Comparison of ENCODE assay signal across 25 mouse cellular contexts in genomic region chr2:8802061-8802460, GRCm38 (mm10).
DNase-seq lines count a peak whose midpoint lies in the region; ATAC-seq and TF ChIP-seq lines count a peak whose summit lies in the region.
"Had no signal": no experiment of that assay in that cellular context is flagged by ENCODE, and none has a peak within 500 bp of the region (broad histone marks: within the 10 kb centered on the region; RNA-seq: fewer than 3 reads in every experiment).

No protein-coding gene starts in this region.

- WGBS in embryonic facial prominence, embryonic 11.5 days = 25% methylated on average over 3 of the region's 3 CpGs
- 35% methylated on average over 3 of the region's 3 CpGs for WGBS in embryonic facial prominence, embryonic 10.5 days
- 17% methylated on average over 3 of the region's 3 CpGs for WGBS in embryonic facial prominence, embryonic 14.5 days

- no peak for ATAC-seq in embryonic facial prominence, embryonic 11.5 days (replicated peaks; ENCODE audit: insufficient number of reproducible peaks, low FRiP score, low TSS enrichment, low read depth)
- ATAC-seq in embryonic facial prominence, embryonic 14.5 days (ENCODE audit: low read depth) = no peak
- ATAC-seq: forebrain, embryonic 15.5 days; intestine, postnatal 0 days had no signal

- TF ChIP-seq CTCF in layer of hippocampus, adult 2 months (conservative IDR thresholded peaks at IDR 0.05) = no peak

- no peaks in the 10 kb centered on the region for H3K9me3 ChIP-seq in embryonic facial prominence, embryonic 11.5 days (replicated peaks; ENCODE audit: control insufficient read depth, low read length)
- no peaks in the 10 kb centered on the region for H3K9me3 ChIP-seq in embryonic facial prominence, embryonic 10.5 days
- no peaks in the 10 kb centered on the region for H3K9me3 ChIP-seq in embryonic facial prominence, embryonic 14.5 days (ENCODE audit: control insufficient read depth, low read length)
- H3K9me3 ChIP-seq: forebrain, embryonic 12.5 days; forebrain, embryonic 15.5 days; heart, embryonic 12.5 days; heart, embryonic 15.5 days had no signal

- no peaks in the 10 kb centered on the region for H3K4me1 ChIP-seq in embryonic facial prominence, embryonic 11.5 days (ENCODE audit: control insufficient read depth, insufficient read depth, low read length)
- H3K4me1 ChIP-seq in embryonic facial prominence, embryonic 10.5 days = peaks cover 3% of the 10 kb centered on the region; the same call in 1 of the 2 replicates
- H3K4me1 ChIP-seq in embryonic facial prominence, embryonic 14.5 days (ENCODE audit: control insufficient read depth, insufficient read depth, low read length) = peaks cover 7% of the 10 kb centered on the region; the same call in 1 of the 2 replicates
- H3K4me1 ChIP-seq: forebrain, embryonic 12.5 days; forebrain, embryonic 15.5 days; heart, embryonic 15.5 days had no signal

- H3K27me3 ChIP-seq in embryonic facial prominence, embryonic 11.5 days (ENCODE audit: control insufficient read depth, insufficient read depth, low read length) = no peaks in the 10 kb centered on the region
- H3K27me3 ChIP-seq in embryonic facial prominence, embryonic 10.5 days (replicated peaks; ENCODE audit: low read depth, poor library complexity, severe bottlenecking) = no peaks in the 10 kb centered on the region
- H3K27me3 ChIP-seq in embryonic facial prominence, embryonic 14.5 days (replicated peaks; ENCODE audit: control insufficient read depth, insufficient read depth, low read length) = no peaks in the 10 kb centered on the region
- H3K27me3 ChIP-seq: forebrain, embryonic 12.5 days; forebrain, embryonic 15.5 days; heart, embryonic 12.5 days; heart, embryonic 15.5 days had no signal

- no peak overlapping the region for H3K4me3 ChIP-seq in embryonic facial prominence, embryonic 11.5 days (ENCODE audit: low read depth, low read length)
- no peak overlapping the region for H3K4me3 ChIP-seq in embryonic facial prominence, embryonic 10.5 days
- H3K4me3 ChIP-seq in embryonic facial prominence, embryonic 14.5 days (ENCODE audit: low read depth, low read length) = no peak overlapping the region
- H3K4me3 ChIP-seq in layer of hippocampus, adult 2 months = no peak overlapping the region
- H3K4me3 ChIP-seq: erythroblast, embryonic 14.5 days; forebrain, embryonic 12.5 days; forebrain, embryonic 15.5 days; heart, embryonic 12.5 days; heart, embryonic 15.5 days had no signal

- H3K36me3 ChIP-seq in embryonic facial prominence, embryonic 11.5 days (replicated peaks; ENCODE audit: control insufficient read depth, insufficient read depth, low read depth, low read length) = no peaks in the 10 kb centered on the region
- no peaks in the 10 kb centered on the region for H3K36me3 ChIP-seq in embryonic facial prominence, embryonic 10.5 days (replicated peaks)
- H3K36me3 ChIP-seq in embryonic facial prominence, embryonic 14.5 days (ENCODE audit: control insufficient read depth, insufficient read depth, low read length) = no peaks in the 10 kb centered on the region
- H3K36me3 ChIP-seq: forebrain, embryonic 12.5 days; forebrain, embryonic 15.5 days; heart, embryonic 12.5 days; heart, embryonic 15.5 days had no signal

- H3K9ac ChIP-seq in embryonic facial prominence, embryonic 11.5 days (replicated peaks; ENCODE audit: low read length) = no peak overlapping the region
- H3K9ac ChIP-seq in embryonic facial prominence, embryonic 14.5 days (ENCODE audit: low read depth, low read length) = no peak overlapping the region
- H3K9ac ChIP-seq: forebrain, embryonic 12.5 days; forebrain, embryonic 15.5 days; heart, embryonic 12.5 days; heart, embryonic 15.5 days; hindbrain, embryonic 14.5 days had no signal

- intact Hi-C loops in left cerebral cortex, postnatal 36 days (cut with DNase I) = no loop called here

- H3K4me2 ChIP-seq in embryonic facial prominence, embryonic 11.5 days (ENCODE audit: low read depth, low read length) = no peak overlapping the region
- H3K4me2 ChIP-seq in embryonic facial prominence, embryonic 14.5 days (ENCODE audit: low read depth, low read length) = no peak overlapping the region
- H3K4me2 ChIP-seq: forebrain, embryonic 12.5 days; forebrain, embryonic 15.5 days; heart, embryonic 12.5 days; heart, embryonic 15.5 days; hindbrain, embryonic 14.5 days had no signal

- peak; percentile 22 for DNase-seq in embryonic facial prominence, embryonic 11.5 days (ENCODE audit: low spot score)
- no peak for DNase-seq in embryonic facial prominence, embryonic 10.5 days (ENCODE audit: low spot score)
- DNase-seq in embryo, embryonic 10.5 days (ENCODE audit: low spot score) = peak; percentile 17
- peak; percentile 16 for DNase-seq in embryonic facial prominence, embryonic 14.5 days (ENCODE audit: low spot score)
- no peak for DNase-seq in left cerebral cortex, postnatal 36 days (ENCODE audit: low spot score in 2 of 2)
- no peak for DNase-seq in layer of hippocampus, adult 2 months (ENCODE audit: low spot score in 2 of 2)
- no peak for DNase-seq in testis, postnatal 14 days (ENCODE audit: low spot score)
- DNase-seq: adrenal gland, adult 2 months; adrenal gland, postnatal 25 days; B cell, adult 2 months; cerebellum, adult 11-12 months; cerebellum, adult 8-10 months; cerebellum, postnatal 10 days; cerebellum, postnatal 36 days; gastrocnemius, postnatal 25 days; heart, adult 18-20 months; heart, postnatal 10 days; heart, postnatal 36 days had no signal

- H3K27ac ChIP-seq in embryonic facial prominence, embryonic 11.5 days (replicated peaks; ENCODE audit: low read depth, low read length) = no peak overlapping the region
- H3K27ac ChIP-seq in embryonic facial prominence, embryonic 10.5 days (replicated peaks) = no peak overlapping the region
- no peak overlapping the region for H3K27ac ChIP-seq in embryonic facial prominence, embryonic 14.5 days (replicated peaks; ENCODE audit: low read depth, low read length)
- no peak overlapping the region for H3K27ac ChIP-seq in layer of hippocampus, adult 2 months
- H3K27ac ChIP-seq: forebrain, embryonic 12.5 days; forebrain, embryonic 15.5 days; heart, embryonic 15.5 days; hindbrain, embryonic 14.5 days had no signal

Comparison
In these comparisons a context has a peak if more than half of its experiments do, and no peak if none do; other contexts are left out.
1. DNase-seq: peak in embryonic facial prominence, embryonic 11.5 days (single experiment), embryo, embryonic 10.5 days (single experiment) and embryonic facial prominence, embryonic 14.5 days (single experiment); none in embryonic facial prominence, embryonic 10.5 days (single experiment), left cerebral cortex, postnatal 36 days (0 of 2), layer of hippocampus, adult 2 months (0 of 2) and testis, postnatal 14 days (single experiment).